Comparison of ENCODE assay signal across 26 mouse cellular contexts in genomic region chrX:60497750-60498149, GRCm38 (mm10). TPM values are rescaled to one million over a fixed set of nuclear protein-coding genes. Genes with fewer than 3 reads are reported as not detected.
"Had no signal": no experiment of that assay in that cellular context is flagged by ENCODE, and none has a peak within 500 bp of the region (broad histone marks: within the 10 kb centered on the region; RNA-seq: fewer than 3 reads in every experiment).

No protein-coding gene starts in this region.

- H3K9me3 ChIP-seq: kidney, embryonic 15.5 days; liver, embryonic 13.5 days; midbrain, embryonic 12.5 days; neural tube, embryonic 12.5 days; neural tube, embryonic 15.5 days had no signal

- DNase-seq: kidney, adult 8-10 months; kidney, postnatal 10 days; kidney, postnatal 36 days; layer of hippocampus, postnatal 36 days; liver, embryonic 13.5 days; lung, adult 2 months; lung, postnatal 14 days; lung, postnatal 4 days; thymus, adult 18-20 months; thymus, postnatal 36 days had no signal

- H3K4me2 ChIP-seq: kidney, embryonic 15.5 days; liver, embryonic 13.5 days; midbrain, embryonic 12.5 days; neural tube, embryonic 12.5 days; neural tube, embryonic 15.5 days had no signal

- H3K9ac ChIP-seq: kidney, embryonic 15.5 days; liver, embryonic 13.5 days; midbrain, embryonic 12.5 days; neural tube, embryonic 12.5 days; neural tube, embryonic 15.5 days had no signal

- H3K4me3 ChIP-seq: kidney, embryonic 15.5 days; left cerebral cortex, adult 2 months; liver, embryonic 13.5 days; midbrain, embryonic 12.5 days; myocyte; neural tube, embryonic 12.5 days; neural tube, embryonic 15.5 days had no signal

- H3K4me1 ChIP-seq: kidney, embryonic 15.5 days; liver, embryonic 13.5 days; midbrain, embryonic 12.5 days; neural tube, embryonic 12.5 days; neural tube, embryonic 15.5 days had no signal

- H3K27me3 ChIP-seq: kidney, embryonic 15.5 days; liver, embryonic 13.5 days; midbrain, embryonic 12.5 days; neural tube, embryonic 12.5 days; neural tube, embryonic 15.5 days had no signal

- H3K36me3 ChIP-seq: kidney, embryonic 15.5 days; liver, embryonic 13.5 days; midbrain, embryonic 12.5 days; neural tube, embryonic 12.5 days; neural tube, embryonic 15.5 days had no signal

- H3K27ac ChIP-seq: kidney, embryonic 15.5 days; left cerebral cortex, adult 2 months; liver, embryonic 13.5 days; midbrain, embryonic 12.5 days; neural tube, embryonic 12.5 days; neural tube, embryonic 15.5 days had no signal

- ATAC-seq: midbrain, embryonic 16.5 days had no signal

RNA-seq across cellular contexts. Expression of gene Gm7073, which starts 41.3 kb away (rescaled TPM):
- polyA plus RNA-seq: kidney, embryonic 15.5 days; limb, embryonic 11.5 days; limb, embryonic 14.5 days; liver, adult 2 months; liver, embryonic 13.5 days; liver, embryonic 16.5 days; lung, adult 2 months; lung, embryonic 16.5 days; midbrain, embryonic 12.5 days; midbrain, embryonic 16.5 days; myocyte; neural tube, embryonic 12.5 days; neural tube, embryonic 15.5 days; small intestine, adult 2 months; spleen, adult 2 months; stomach, embryonic 16.5 days; urinary bladder, adult 2 months had no signal
